Mouse (Mus musculus): ENCODE results near the gene Hdac4. TPM values are rescaled to one million over a fixed set of nuclear protein-coding genes. Genes with fewer than 3 reads are reported as not detected.

The Hdac4 gene
- polyA plus RNA-seq, 1 experiment from 2014 or later: 15.0 TPM

- Histone ChIP-seq H3K4me2 (ENCODE audit: low read length) (no peak overlapping the region), H3K9me3 (ENCODE audit: control insufficient read depth, low read length) (no peaks in the 10 kb centered on the region), H3K36me3 (ENCODE audit: control insufficient read depth, insufficient read depth, low read length) (no peaks in the 10 kb centered on the region), H3K27ac (ENCODE audit: low read depth) (no peak overlapping the region), H3K9ac (ENCODE audit: low read length) (no peak overlapping the region), H3K27me3 (replicated peaks; ENCODE audit: control insufficient read depth, insufficient read depth, low read length) (no peaks in the 10 kb centered on the region), H3K4me3 (ENCODE audit: low read depth, low read length) (no peak overlapping the region), H3K4me1 (replicated peaks; ENCODE audit: control insufficient read depth, insufficient read depth, low read length) (peaks cover 12% of the 10 kb centered on the region; the same call in 1 of the 2 replicates)
- no peak for ATAC-seq (replicated peaks; ENCODE audit: low FRiP score, low TSS enrichment, low read depth)
- no peak for DNase-seq (ENCODE audit: low spot score)
- WGBS: 43% methylated on average over 3 of the region's 3 CpGs
Measured at GRCm38 (mm10) chr1:92050566-92050965, 144.9 kb downstream of the Hdac4 start.

GRCm38 (mm10) chr1:92048415-92049354 is 146.8 kb downstream of the Hdac4 start:
- no peak for DNase-seq (ENCODE audit: low spot score)
- H3K9me3 ChIP-seq (ENCODE audit: control insufficient read depth, low read length): no peaks in the 10 kb centered on the region
- no peak for ATAC-seq (replicated peaks; ENCODE audit: low FRiP score, low TSS enrichment, low read depth)
- no peaks in the 10 kb centered on the region for H3K27me3 ChIP-seq (replicated peaks; ENCODE audit: control insufficient read depth, insufficient read depth, low read length)
- H3K4me3 ChIP-seq (ENCODE audit: low read depth, low read length): no peak overlapping the region
- H3K36me3 ChIP-seq (ENCODE audit: control insufficient read depth, insufficient read depth, low read length): no peaks in the 10 kb centered on the region
- no peak overlapping the region for H3K4me2 ChIP-seq (ENCODE audit: low read length)
- peaks cover 4% of the 10 kb centered on the region; the same call in 1 of the 2 replicates for H3K4me1 ChIP-seq (replicated peaks; ENCODE audit: control insufficient read depth, insufficient read depth, low read length)
- H3K9ac ChIP-seq (ENCODE audit: low read length): no peak overlapping the region
- no peak overlapping the region for H3K27ac ChIP-seq (ENCODE audit: low read depth)
- WGBS: 86% methylated on average over 4 of the region's 4 CpGs

GRCm38 (mm10) chr1:92045671-92046070 is 149.8 kb downstream of the Hdac4 start:
- no peak for DNase-seq (ENCODE audit: low spot score)
- no peaks in the 10 kb centered on the region for H3K27me3 ChIP-seq (replicated peaks; ENCODE audit: control insufficient read depth, insufficient read depth, low read length)
- H3K9me3 ChIP-seq (ENCODE audit: control insufficient read depth, low read length): no peaks in the 10 kb centered on the region
- no peak overlapping the region for H3K4me3 ChIP-seq (ENCODE audit: low read depth, low read length)
- ATAC-seq (replicated peaks; ENCODE audit: low FRiP score, low TSS enrichment, low read depth): no peak
- no peak overlapping the region for H3K27ac ChIP-seq (ENCODE audit: low read depth)
- H3K4me1 ChIP-seq (replicated peaks; ENCODE audit: control insufficient read depth, insufficient read depth, low read length): no peaks in the 10 kb centered on the region; the same call in 1 of the 2 replicates
- H3K4me2 ChIP-seq (ENCODE audit: low read length): no peak overlapping the region
- 69% methylated on average over 1 of the region's 1 CpGs for WGBS
- H3K9ac ChIP-seq (ENCODE audit: low read length): no peak overlapping the region
- no peaks in the 10 kb centered on the region for H3K36me3 ChIP-seq (ENCODE audit: control insufficient read depth, insufficient read depth, low read length)

- Histone ChIP-seq H3K36me3 (ENCODE audit: control insufficient read depth, insufficient read depth, low read length) (no peaks in the 10 kb centered on the region), H3K4me3 (ENCODE audit: low read depth, low read length) (no peak overlapping the region), H3K27ac (ENCODE audit: low read depth) (no peak overlapping the region), H3K9me3 (ENCODE audit: control insufficient read depth, low read length) (no peaks in the 10 kb centered on the region), H3K4me1 (replicated peaks; ENCODE audit: control insufficient read depth, insufficient read depth, low read length) (no peaks in the 10 kb centered on the region; the same call in 1 of the 2 replicates), H3K4me2 (ENCODE audit: low read length) (no peak overlapping the region), H3K9ac (ENCODE audit: low read length) (no peak overlapping the region), H3K27me3 (replicated peaks; ENCODE audit: control insufficient read depth, insufficient read depth, low read length) (no peaks in the 10 kb centered on the region)
- DNase-seq (ENCODE audit: low spot score): no peak
- no peak for ATAC-seq (replicated peaks; ENCODE audit: low FRiP score, low TSS enrichment, low read depth)
- WGBS: 90% methylated on average over 3 of the region's 3 CpGs
Measured at GRCm38 (mm10) chr1:92044868-92045267, 150.6 kb downstream of the Hdac4 start.

GRCm38 (mm10) chr1:92043989-92044388 is 151.5 kb downstream of the Hdac4 start:
- H3K27me3 ChIP-seq (replicated peaks; ENCODE audit: control insufficient read depth, insufficient read depth, low read length): no peaks in the 10 kb centered on the region
- H3K36me3 ChIP-seq (ENCODE audit: control insufficient read depth, insufficient read depth, low read length): no peaks in the 10 kb centered on the region
- no peak overlapping the region for H3K9ac ChIP-seq (ENCODE audit: low read length)
- H3K4me2 ChIP-seq (ENCODE audit: low read length): no peak overlapping the region
- ATAC-seq (replicated peaks; ENCODE audit: low FRiP score, low TSS enrichment, low read depth): no peak
- no peak for DNase-seq (ENCODE audit: low spot score)
- no peaks in the 10 kb centered on the region; the same call in 1 of the 2 replicates for H3K4me1 ChIP-seq (replicated peaks; ENCODE audit: control insufficient read depth, insufficient read depth, low read length)
- no peak overlapping the region for H3K27ac ChIP-seq (ENCODE audit: low read depth)
- no peak overlapping the region for H3K4me3 ChIP-seq (ENCODE audit: low read depth, low read length)
- H3K9me3 ChIP-seq (ENCODE audit: control insufficient read depth, low read length): no peaks in the 10 kb centered on the region

- Histone ChIP-seq H3K27me3 (replicated peaks; ENCODE audit: control insufficient read depth, insufficient read depth, low read length) (no peaks in the 10 kb centered on the region), H3K27ac (ENCODE audit: low read depth) (no peak overlapping the region), H3K4me2 (ENCODE audit: low read length) (no peak overlapping the region), H3K4me3 (ENCODE audit: low read depth, low read length) (no peak overlapping the region), H3K9ac (ENCODE audit: low read length) (no peak overlapping the region), H3K4me1 (replicated peaks; ENCODE audit: control insufficient read depth, insufficient read depth, low read length) (no peaks in the 10 kb centered on the region; the same call in 1 of the 2 replicates), H3K36me3 (ENCODE audit: control insufficient read depth, insufficient read depth, low read length) (no peaks in the 10 kb centered on the region), H3K9me3 (ENCODE audit: control insufficient read depth, low read length) (no peaks in the 10 kb centered on the region)
- DNase-seq (ENCODE audit: low spot score): no peak
- ATAC-seq (replicated peaks; ENCODE audit: low FRiP score, low TSS enrichment, low read depth): no peak
- 15% methylated on average over 3 of the region's 3 CpGs for WGBS
Measured at GRCm38 (mm10) chr1:92042126-92042525, 153.4 kb downstream of the Hdac4 start.

- Histone ChIP-seq H3K9ac (ENCODE audit: low read length) (no peak overlapping the region), H3K9me3 (ENCODE audit: control insufficient read depth, low read length) (no peaks in the 10 kb centered on the region), H3K4me1 (replicated peaks; ENCODE audit: control insufficient read depth, insufficient read depth, low read length) (no peaks in the 10 kb centered on the region; the same call in 1 of the 2 replicates), H3K4me3 (ENCODE audit: low read depth, low read length) (no peak overlapping the region), H3K4me2 (ENCODE audit: low read length) (no peak overlapping the region), H3K27me3 (replicated peaks; ENCODE audit: control insufficient read depth, insufficient read depth, low read length) (no peaks in the 10 kb centered on the region), H3K27ac (ENCODE audit: low read depth) (no peak overlapping the region), H3K36me3 (ENCODE audit: control insufficient read depth, insufficient read depth, low read length) (no peaks in the 10 kb centered on the region)
- ATAC-seq (replicated peaks; ENCODE audit: low FRiP score, low TSS enrichment, low read depth): no peak
- WGBS: 54% methylated on average over 3 of the region's 3 CpGs
- no peak for DNase-seq (ENCODE audit: low spot score)
Measured at GRCm38 (mm10) chr1:92041290-92041689, 154.2 kb downstream of the Hdac4 start.

- ATAC-seq (replicated peaks; ENCODE audit: low FRiP score, low TSS enrichment, low read depth): no peak
- WGBS: 39% methylated on average over 1 of the region's 1 CpGs
- DNase-seq (ENCODE audit: low spot score): no peak
Measured at GRCm38 (mm10) chr1:92038714-92039113, 156.8 kb downstream of the Hdac4 start.

GRCm38 (mm10) chr1:92037039-92037438 is 158.5 kb downstream of the Hdac4 start:
- WGBS: 91% methylated on average over 7 of the region's 7 CpGs
- Histone ChIP-seq H3K4me3 (ENCODE audit: low read depth, low read length) (no peak overlapping the region), H3K4me2 (ENCODE audit: low read length) (no peak overlapping the region), H3K27ac (ENCODE audit: low read depth) (no peak overlapping the region), H3K27me3 (replicated peaks; ENCODE audit: control insufficient read depth, insufficient read depth, low read length) (no peaks in the 10 kb centered on the region), H3K9ac (ENCODE audit: low read length) (no peak overlapping the region), H3K36me3 (ENCODE audit: control insufficient read depth, insufficient read depth, low read length) (no peaks in the 10 kb centered on the region), H3K9me3 (ENCODE audit: control insufficient read depth, low read length) (no peaks in the 10 kb centered on the region), H3K4me1 (replicated peaks; ENCODE audit: control insufficient read depth, insufficient read depth, low read length) (no peaks in the 10 kb centered on the region; the same call in 1 of the 2 replicates)
- DNase-seq (ENCODE audit: low spot score): no peak
- ATAC-seq (replicated peaks; ENCODE audit: low FRiP score, low TSS enrichment, low read depth): no peak

More at GRCm38 (mm10) chr1:92038714-92039113, 156.8 kb downstream of the Hdac4 start:
- Histone ChIP-seq H3K27ac (ENCODE audit: low read depth) (no peak overlapping the region), H3K4me2 (ENCODE audit: low read length) (no peak overlapping the region), H3K36me3 (ENCODE audit: control insufficient read depth, insufficient read depth, low read length) (no peaks in the 10 kb centered on the region), H3K4me3 (ENCODE audit: low read depth, low read length) (no peak overlapping the region), H3K9ac (ENCODE audit: low read length) (no peak overlapping the region), H3K27me3 (replicated peaks; ENCODE audit: control insufficient read depth, insufficient read depth, low read length) (no peaks in the 10 kb centered on the region), H3K4me1 (replicated peaks; ENCODE audit: control insufficient read depth, insufficient read depth, low read length) (no peaks in the 10 kb centered on the region; the same call in 1 of the 2 replicates), H3K9me3 (ENCODE audit: control insufficient read depth, low read length) (no peaks in the 10 kb centered on the region)
